Mouse (Mus musculus): ENCODE data around the gene Ssxb2. TPM values are rescaled to one million over a fixed set of nuclear protein-coding genes. Genes with fewer than 3 reads are reported as not detected.
"Not testable (repeated sequence)": the region's sequence is repeated elsewhere in the genome, so short reads cannot be mapped to it uniquely, and the experiment has no call there.

Gene Ssxb2
- total RNA-seq (2021): not detected
- long read RNA-seq, experiment 1: 0 reads
- long read RNA-seq, experiment 2: 0 reads

- DNase-seq (ENCODE audit: low spot score in 2 of 2); intact Hi-C loops (cut with DNase I): not testable (repeated sequence)
Observed at GRCm38 (mm10) chrX:8461626-8462025, at the start of gene Ssxb2. Gene Ssxb2 (minus strand): TSS chrX:8461726.

GRCm38 (mm10) chrX:8413005-8413404, 48.5 kb downstream of the Ssxb2 start, which contains the start of gene Ssxb1:
Gene Ssxb1 (plus strand): TSS chrX:8413305.
- intact Hi-C loops (cut with DNase I); DNase-seq (ENCODE audit: low spot score in 2 of 2): not testable (repeated sequence)

Other genes starting within 250 kb of the Ssxb2 start
- gene Ftsj1, start 209.3 kb downstream of the Ssxb2 start, total RNA-seq (2021): 10 to 100 TPM; 22.7 to 25.9 TPM
- 10 to 100 TPM; 11.9 to 12.7 TPM for gene Slc38a5, start 190.6 kb downstream of the Ssxb2 start, total RNA-seq (2021)
- not detected for gene Ssxb10, start 134.3 kb downstream of the Ssxb2 start, total RNA-seq (2021)
- not detected for gene Ssxb9, start 94.7 kb downstream of the Ssxb2 start, total RNA-seq (2021)
- gene Ssxb1, start 48.4 kb downstream of the Ssxb2 start, total RNA-seq (2021): not detected
- not detected for gene Gm14459, start 63.2 kb upstream of the Ssxb2 start, total RNA-seq (2021)
- gene Ssxb6, start 86.5 kb upstream of the Ssxb2 start, total RNA-seq (2021): not detected
- gene Ssxb3, start 130.1 kb upstream of the Ssxb2 start, total RNA-seq (2021): not detected
- gene Ssxb8, start 229.1 kb upstream of the Ssxb2 start, total RNA-seq (2021): not detected